Mouse (Mus musculus) thymus, adult 2 months (tissue): ENCODE results near the gene Arap1. TPM values are rescaled to one million over a fixed set of nuclear protein-coding genes. Genes with fewer than 3 reads are reported as not detected.

ENCODE experiments used
- DNase-seq: peaks from one replicate; pipeline ENCODE4 v3.0.0; 2021
- H3K27ac ChIP-seq: fragments of 200-500 bp; 2 replicates; pipeline ENCODE4 v1.5.1; 2012; ENCODE audit warnings: low read length, control low read depth; ENCODE audit not compliant: control insufficient read depth, insufficient read depth
- H3K27me3 ChIP-seq: fragments of 200-500 bp; 2 replicates; pipeline ENCODE4 v1.6.1; 2012; ENCODE audit warnings: mild to moderate bottlenecking, low read length, moderate library complexity, mixed read lengths; ENCODE audit not compliant: control insufficient read depth, insufficient read depth
- H3K36me3 ChIP-seq: fragments of 200-500 bp; 2 replicates; pipeline ENCODE4 v1.6.1; 2012; ENCODE audit warnings: mild to moderate bottlenecking, low read length, moderate library complexity; ENCODE audit not compliant: control insufficient read depth, insufficient read depth
- H3K4me1 ChIP-seq: fragments of 200-500 bp; replicated peaks from 2 replicates; pipeline ENCODE4 v1.6.1; 2012; ENCODE audit warnings: low read length; ENCODE audit not compliant: control insufficient read depth, insufficient read depth
- H3K4me3 ChIP-seq: fragments of 200-500 bp; 2 replicates; pipeline ENCODE4 v1.5.1; 2012; ENCODE audit warnings: mild to moderate bottlenecking, low read length, control low read depth, moderate library complexity; ENCODE audit not compliant: control insufficient read depth, insufficient read depth
- CTCF ChIP-seq: fragments of 200-500 bp; IDR thresholded peaks from 2 replicates; pipeline ENCODE4 v1.5.1; 2012; ENCODE audit warnings: mild to moderate bottlenecking, control low read depth, low read length, moderate library complexity, borderline replicate concordance; ENCODE audit not compliant: control insufficient read depth, poor library complexity, insufficient read depth; ENCODE audit errors: extremely low read depth
- POLR2A ChIP-seq: fragments of 200-500 bp; IDR thresholded peaks from 2 replicates; pipeline ENCODE4 v1.6.1; 2012; ENCODE audit warnings: mild to moderate bottlenecking, low read length, control low read depth, moderate library complexity; ENCODE audit not compliant: control insufficient read depth, poor library complexity, insufficient read depth; ENCODE audit errors: extremely low read depth
- WGBS: fragments of 180-500 bp; shearing (Covaris S2); methylation state at CpG from one replicate; pipeline ENCODE4 v1.1.7; 2018; 5-methylcytosine and 5-hydroxymethylcytosine counted together
- polyA plus RNA-seq: library from polyadenylated mRNA; depleted of rRNA; stranded (reverse); fragments of >200 nt; gene quantifications from 2 replicates; pipeline ENCODE4 v1.2.3, GENCODE M21; 2012

The Arap1 gene
- polyA plus RNA-seq, 1 experiment, result 225 TPM

DNA sequence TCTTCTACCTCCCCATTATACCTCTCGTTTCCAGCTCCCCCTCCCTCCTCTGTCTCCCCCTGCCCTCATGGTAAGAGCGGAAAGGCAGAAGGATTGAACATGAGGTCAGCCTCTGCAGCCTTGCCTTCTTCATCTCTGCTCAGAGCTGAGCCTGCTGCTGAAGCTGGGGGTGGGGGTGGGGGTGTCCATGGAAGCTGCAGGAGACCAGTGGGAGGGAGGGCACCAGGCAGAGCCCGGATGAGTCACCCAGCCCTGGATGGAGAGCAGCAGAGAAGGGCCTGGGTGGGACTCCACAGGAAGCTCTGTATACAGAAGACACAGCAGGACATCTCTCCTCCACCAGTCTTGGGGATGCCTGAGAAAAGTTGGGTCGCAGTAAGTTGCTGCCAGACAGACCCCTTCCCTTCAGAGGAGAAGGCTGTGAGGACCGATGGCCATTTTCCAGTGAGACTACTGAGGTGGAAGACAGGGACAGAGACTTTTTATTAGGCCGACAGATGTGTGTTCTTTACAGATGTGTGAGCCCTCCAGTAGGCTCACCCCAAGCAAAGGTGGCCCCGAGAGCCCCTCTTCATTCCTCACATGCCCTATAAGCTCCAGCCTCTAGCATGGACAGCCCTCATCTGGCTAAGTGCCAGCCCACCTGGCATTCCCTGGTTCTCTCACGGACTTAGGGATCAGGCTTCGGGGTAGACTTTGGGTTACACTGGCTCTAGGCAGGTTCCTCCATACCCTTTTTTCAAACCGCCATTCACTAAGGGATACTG lies 17.6 kb upstream of the Arap1 start:
- no peak overlapping the region for H3K27ac ChIP-seq
- no peak overlapping the region for H3K4me3 ChIP-seq
- no peaks in the 10 kb centered on the region for H3K27me3 ChIP-seq
- no peaks in the 10 kb centered on the region for H3K36me3 ChIP-seq
- TF ChIP-seq CTCF (no peak), POLR2A (no peak)
- no peak for DNase-seq
- H3K4me1 ChIP-seq, result no peaks in the 10 kb centered on the region; the same call in 1 of the 2 replicates
- WGBS, result 95% methylated on average over 10 of the region's 10 CpGs

DNA sequence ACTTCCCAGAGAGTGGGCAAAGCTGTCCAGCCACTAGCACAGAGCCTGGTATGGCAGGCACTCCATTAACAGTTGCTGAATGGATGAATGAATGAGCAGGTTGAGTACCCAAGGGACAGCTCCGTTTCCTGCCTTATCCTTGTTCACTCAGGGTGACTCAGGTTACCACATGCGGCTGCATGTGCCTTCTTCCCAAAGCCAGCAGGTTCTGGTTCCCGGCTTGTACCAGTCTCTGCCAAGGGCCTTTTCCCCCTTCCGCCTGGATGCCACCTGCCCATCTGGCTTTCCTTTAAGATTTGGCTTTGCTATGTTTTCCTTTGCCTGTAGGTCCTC lies 17.1 kb upstream of the Arap1 start:
- no peaks in the 10 kb centered on the region; the same call in 1 of the 2 replicates for H3K4me1 ChIP-seq
- no peak for TF ChIP-seq CTCF
- no peak for TF ChIP-seq POLR2A
- H3K27me3 ChIP-seq, result no peaks in the 10 kb centered on the region
- no peak for DNase-seq
- no peak overlapping the region for H3K27ac ChIP-seq
- 97% methylated on average over 4 of the region's 4 CpGs for WGBS
- H3K36me3 ChIP-seq, result no peaks in the 10 kb centered on the region
- no peak overlapping the region for H3K4me3 ChIP-seq

DNA sequence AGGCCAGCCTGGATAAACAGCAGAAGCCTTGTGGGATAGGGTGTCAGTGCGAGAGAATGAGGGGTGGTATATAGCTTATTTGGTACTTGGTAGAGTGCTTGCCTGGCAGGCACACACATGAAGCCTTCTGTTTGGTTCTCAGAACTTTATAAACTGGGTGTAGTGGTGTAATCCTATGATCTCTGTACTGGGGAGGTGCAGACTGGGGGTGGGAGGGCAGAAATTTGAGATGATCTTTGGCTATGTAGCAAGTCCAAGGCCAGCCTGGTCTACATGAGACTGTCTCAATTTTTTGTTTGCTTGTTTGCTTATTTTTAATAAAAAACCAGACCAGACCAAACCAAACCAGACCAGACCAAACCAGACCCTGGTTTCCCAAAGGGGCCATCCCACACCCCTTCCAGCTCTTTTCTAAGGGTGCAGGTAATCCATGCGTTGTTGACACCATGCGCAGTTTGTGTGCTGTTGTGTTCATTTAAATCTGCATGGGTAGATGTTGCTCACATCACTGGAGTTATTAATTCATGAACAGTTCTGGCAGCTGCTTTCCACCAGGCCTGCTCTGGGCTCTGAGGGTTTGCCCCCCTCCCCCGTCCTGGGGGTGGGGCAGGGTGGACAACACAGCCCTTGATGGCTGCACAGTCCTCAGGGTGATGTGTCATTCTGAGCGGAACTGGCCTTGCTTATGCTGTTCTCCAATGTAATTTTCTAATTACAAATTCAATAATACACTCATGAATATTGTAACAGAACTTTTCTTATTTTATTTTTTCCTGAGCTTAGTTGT lies 15.6 kb upstream of the Arap1 start:
- 94% methylated on average over 5 of the region's 5 CpGs for WGBS
- Histone ChIP-seq H3K4me3 (no peak overlapping the region), H3K27me3 (no peaks in the 10 kb centered on the region), H3K36me3 (no peaks in the 10 kb centered on the region), H3K4me1 (no peaks in the 10 kb centered on the region; the same call in 1 of the 2 replicates), H3K27ac (no peak overlapping the region)
- DNase-seq, result no peak
- TF ChIP-seq POLR2A, result no peak
- TF ChIP-seq CTCF, result no peak

DNA sequence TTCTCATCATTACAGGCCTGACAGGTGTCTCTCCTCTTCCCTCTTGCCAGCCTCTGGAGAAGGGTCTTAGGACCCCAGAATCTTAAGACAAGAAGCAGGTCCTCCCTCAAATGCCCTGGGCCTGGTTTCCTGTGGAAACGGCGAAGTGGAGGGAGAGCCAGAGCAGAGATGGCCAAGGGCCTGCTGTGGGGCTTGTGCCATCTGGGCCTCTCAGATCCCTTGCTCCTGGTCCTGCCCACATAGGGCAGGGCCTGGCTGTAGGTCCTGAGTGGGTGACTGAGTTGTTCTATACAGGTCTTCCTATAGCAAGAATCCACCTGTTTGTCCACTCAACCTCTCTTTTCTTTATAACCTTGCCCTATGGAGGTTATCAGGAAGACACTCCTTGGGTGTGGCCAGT lies 12.6 kb upstream of the Arap1 start:
- Histone ChIP-seq H3K36me3 (no peaks in the 10 kb centered on the region), H3K27me3 (no peaks in the 10 kb centered on the region), H3K27ac (no peak overlapping the region), H3K4me1 (peaks cover 3% of the 10 kb centered on the region), H3K4me3 (no peak overlapping the region)
- WGBS, result 87% methylated on average over 2 of the region's 2 CpGs
- TF ChIP-seq POLR2A (no peak), CTCF (no peak)
- no peak for DNase-seq

DNA sequence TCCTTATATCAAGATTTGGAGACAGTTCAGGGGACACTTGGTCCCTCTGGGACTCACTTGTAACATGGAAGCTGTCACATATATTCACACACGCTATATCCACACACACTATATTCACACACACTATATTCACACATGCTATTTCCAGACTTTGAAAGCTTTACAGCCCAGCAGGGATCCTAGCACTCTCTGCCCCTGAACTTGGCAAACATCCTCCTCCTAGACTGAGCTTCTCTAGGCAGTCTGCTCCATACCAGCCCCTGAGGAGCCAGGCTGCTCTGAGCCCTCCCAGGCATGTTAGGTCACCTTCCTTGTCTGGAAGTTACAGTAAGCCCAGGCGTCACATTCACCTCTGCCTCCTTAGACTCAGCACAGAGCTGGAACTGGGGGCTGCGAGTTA lies 11.2 kb upstream of the Arap1 start:
- Histone ChIP-seq H3K27ac (no peak overlapping the region), H3K4me3 (no peak overlapping the region), H3K27me3 (no peaks in the 10 kb centered on the region), H3K4me1 (peaks cover 16% of the 10 kb centered on the region), H3K36me3 (no peaks in the 10 kb centered on the region)
- no peak for DNase-seq
- TF ChIP-seq POLR2A (no peak), CTCF (no peak)
- 98% methylated on average over 3 of the region's 3 CpGs for WGBS

DNA sequence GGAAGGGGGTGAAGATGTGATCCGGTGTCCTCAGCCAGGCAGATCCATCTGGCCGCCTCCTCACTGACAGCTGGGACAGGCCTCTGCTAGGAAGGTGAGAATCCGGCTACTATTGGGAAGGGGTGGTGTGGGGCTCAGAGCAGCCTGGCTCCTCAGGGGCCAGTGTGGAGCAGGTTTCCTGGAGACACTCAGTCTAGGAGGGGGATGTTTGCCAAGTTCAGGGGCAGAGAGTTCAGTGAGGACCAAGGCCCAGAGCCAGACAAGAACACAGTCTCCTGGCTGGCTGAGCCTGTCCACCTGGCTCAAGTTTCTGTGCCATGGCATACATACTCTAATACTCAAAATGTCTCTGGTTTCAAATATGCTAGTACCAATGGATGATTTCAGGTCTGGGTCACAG lies 10.5 kb upstream of the Arap1 start:
- DNase-seq, result no peak
- TF ChIP-seq POLR2A, result no peak
- no peak for TF ChIP-seq CTCF
- no peaks in the 10 kb centered on the region for H3K27me3 ChIP-seq
- 98% methylated on average over 3 of the region's 3 CpGs for WGBS
- no peaks in the 10 kb centered on the region for H3K36me3 ChIP-seq
- H3K4me1 ChIP-seq, result peaks cover 23% of the 10 kb centered on the region
- H3K4me3 ChIP-seq, result no peak overlapping the region
- H3K27ac ChIP-seq, result no peak overlapping the region
